ENCODE assay signal across 19 mouse cellular contexts in the genomic region with DNA sequence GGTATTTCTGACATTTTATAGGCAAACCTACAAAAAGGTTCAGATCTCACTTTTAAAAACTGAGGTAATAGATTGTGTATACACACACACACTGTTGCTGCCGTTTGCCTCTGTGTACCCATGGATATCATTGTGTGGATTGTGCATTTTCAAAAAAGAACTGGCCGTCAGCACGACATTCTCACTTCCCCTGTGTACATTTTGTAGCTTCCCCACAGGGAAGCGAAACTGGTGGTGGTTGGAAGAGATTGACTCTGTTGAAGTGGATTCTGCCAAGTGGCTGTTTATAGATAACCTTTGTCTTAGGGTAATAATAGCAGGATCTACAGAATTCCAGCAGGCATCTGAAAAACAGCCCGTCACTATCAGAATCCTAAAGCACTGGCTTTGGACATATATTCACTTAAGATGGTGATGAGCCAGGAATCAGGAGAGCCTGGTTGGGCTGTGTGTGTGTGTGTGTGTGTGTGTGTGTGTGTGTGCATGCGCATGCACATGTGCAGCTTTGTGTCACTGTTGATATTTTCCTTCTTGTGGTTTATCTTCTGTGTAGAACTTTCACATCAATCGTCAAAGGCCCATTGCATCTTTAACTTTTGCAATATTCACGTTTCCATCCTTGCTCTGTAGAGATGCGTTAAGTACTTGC.
DNase-seq lines count a peak whose midpoint lies in the region; ATAC-seq and TF ChIP-seq lines count a peak whose summit lies in the region.
"Had no signal": no experiment of that assay in that cellular context is flagged by ENCODE, and none has a peak within 500 bp of the region (broad histone marks: within the 10 kb centered on the region; RNA-seq: fewer than 3 reads in every experiment).

No protein-coding gene starts in this region.

- no peak for ATAC-seq in forebrain, embryonic 16.5 days
- ATAC-seq: activated CD4-positive, CD25-positive, alpha-beta regulatory T cell, adult 4 months; intestine, postnatal 0 days had no signal

- no peak overlapping the region for H3K4me3 ChIP-seq in kidney, adult 2 months (ENCODE audit: insufficient read depth, low read depth, low read length)
- no peak overlapping the region for H3K4me3 ChIP-seq in spleen, adult 2 months (ENCODE audit: extremely low read depth, insufficient read depth, insufficient read length)
- H3K4me3 ChIP-seq in macrophage (ENCODE audit: inconsistent target): no peak overlapping the region
- no peak overlapping the region for H3K4me3 ChIP-seq in forebrain, embryonic 16.5 days (replicated peaks; ENCODE audit: low read length)
- H3K4me3 ChIP-seq: forebrain, embryonic 10.5 days; limb, embryonic 12.5 days; midbrain, embryonic 10.5 days; neural tube, embryonic 15.5 days had no signal

- H3K4me1 ChIP-seq in kidney, adult 2 months (ENCODE audit: control insufficient read depth, insufficient read depth, low read length): no peaks in the 10 kb centered on the region
- H3K4me1 ChIP-seq in spleen, adult 2 months (ENCODE audit: control insufficient read depth, insufficient read depth, insufficient read length): peaks cover 30% of the 10 kb centered on the region
- no peaks in the 10 kb centered on the region for H3K4me1 ChIP-seq in forebrain, embryonic 16.5 days (replicated peaks; ENCODE audit: control insufficient read depth, insufficient read depth, low read length)
- H3K4me1 ChIP-seq: neural tube, embryonic 15.5 days had no signal

- no peaks in the 10 kb centered on the region for H3K36me3 ChIP-seq in kidney, adult 2 months (ENCODE audit: control insufficient read depth, insufficient read depth, low read length)
- no peaks in the 10 kb centered on the region for H3K36me3 ChIP-seq in spleen, adult 2 months (ENCODE audit: control insufficient read depth, insufficient read depth, low read length)
- no peaks in the 10 kb centered on the region for H3K36me3 ChIP-seq in macrophage (ENCODE audit: inconsistent target)
- no peaks in the 10 kb centered on the region for H3K36me3 ChIP-seq in forebrain, embryonic 16.5 days (ENCODE audit: control insufficient read depth, insufficient read depth)
- H3K36me3 ChIP-seq: forebrain, embryonic 10.5 days; limb, embryonic 12.5 days; midbrain, embryonic 10.5 days; neural tube, embryonic 15.5 days had no signal

- no peak overlapping the region for H3K27ac ChIP-seq in kidney, adult 2 months (ENCODE audit: insufficient read depth, low read depth, low read length)
- peak overlapping the region; percentile 94 for H3K27ac ChIP-seq in spleen, adult 2 months (ENCODE audit: insufficient read depth, low read length)
- peak overlapping the region; percentile 100 for H3K27ac ChIP-seq in macrophage
- H3K27ac ChIP-seq in forebrain, embryonic 16.5 days (ENCODE audit: low read length): no peak overlapping the region
- H3K27ac ChIP-seq: forebrain, embryonic 10.5 days; hindbrain, embryonic 14.5 days; limb, embryonic 12.5 days; midbrain, embryonic 10.5 days; neural tube, embryonic 15.5 days had no signal

- no peak overlapping the region for H3K9ac ChIP-seq in forebrain, embryonic 16.5 days (replicated peaks; ENCODE audit: low read depth, low read length)
- H3K9ac ChIP-seq: hindbrain, embryonic 14.5 days; limb, embryonic 12.5 days; lung, embryonic 14.5 days; neural tube, embryonic 15.5 days had no signal

- no peak for TF ChIP-seq POLR2A in kidney, adult 2 months (IDR thresholded peaks at IDR 0.05; ENCODE audit: low read depth, low read length)
- TF ChIP-seq POLR2A in spleen, adult 2 months (IDR thresholded peaks at IDR 0.05; ENCODE audit: low read depth, low read length): no peak

- 87% methylated on average over 9 of the region's 9 CpGs for WGBS in kidney, adult 2 months
- 27% methylated on average over 9 of the region's 9 CpGs for WGBS in spleen, adult 2 months
- 23% methylated on average over 9 of the region's 9 CpGs for WGBS in macrophage (ENCODE audit: missing documents)
- WGBS in forebrain, embryonic 16.5 days: 84% methylated on average over 9 of the region's 9 CpGs

- no peak for TF ChIP-seq CTCF in kidney, adult 2 months (conservative IDR thresholded peaks at IDR 0.05; ENCODE audit: insufficient read depth, insufficient read length, low read depth, low read length)
- no peak for TF ChIP-seq CTCF in spleen, adult 2 months (IDR thresholded peaks at IDR 0.05; ENCODE audit: extremely low read depth, insufficient read depth, insufficient read length, insufficient replicate concordance)

- H3K9me3 ChIP-seq in forebrain, embryonic 16.5 days (ENCODE audit: control insufficient read depth, low read length): no peaks in the 10 kb centered on the region
- H3K9me3 ChIP-seq: forebrain, embryonic 10.5 days; limb, embryonic 12.5 days; midbrain, embryonic 10.5 days; neural tube, embryonic 15.5 days had no signal

- no peak overlapping the region for H3K4me2 ChIP-seq in forebrain, embryonic 16.5 days (ENCODE audit: low read length)
- H3K4me2 ChIP-seq: hindbrain, embryonic 14.5 days; limb, embryonic 12.5 days; lung, embryonic 14.5 days; neural tube, embryonic 15.5 days had no signal

- H3K27me3 ChIP-seq in kidney, adult 2 months (replicated peaks; ENCODE audit: control insufficient read depth, insufficient read depth, low read length): no peaks in the 10 kb centered on the region
- H3K27me3 ChIP-seq in spleen, adult 2 months (ENCODE audit: control insufficient read depth, insufficient read depth, low read length): no peaks in the 10 kb centered on the region
- no peaks in the 10 kb centered on the region for H3K27me3 ChIP-seq in forebrain, embryonic 16.5 days (replicated peaks; ENCODE audit: control insufficient read depth, insufficient read depth, low read length)
- H3K27me3 ChIP-seq: limb, embryonic 12.5 days; neural tube, embryonic 15.5 days had no signal

- DNase-seq in kidney, adult 2 months: peak; percentile 37
- DNase-seq in kidney, postnatal 14 days: no peak
- peak; percentile 69 to 79 for DNase-seq in spleen, adult 2 months (ENCODE audit: low read depth in 1 of 2, low spot score in 2 of 2)
- DNase-seq in spleen, postnatal 14 days (ENCODE audit: low spot score in 2 of 2): no peak
- DNase-seq in adrenal gland, postnatal 14 days: no peak
- no peak for DNase-seq in left cerebral cortex, adult 11 months (ENCODE audit: low spot score)
- DNase-seq: adrenal gland, postnatal 36 days; cerebellum, adult 11-12 months; kidney, postnatal 25 days; lung, embryonic 14.5 days had no signal

- no peaks in the 10 kb centered on the region for H3K79me2 ChIP-seq in macrophage (ENCODE audit: inconsistent target)

Comparison
In these comparisons a context has a peak if more than half of its experiments do, and no peak if none do; other contexts are left out.
1. DNase-seq: peak in kidney, adult 2 months (single experiment) and spleen, adult 2 months (2 of 2); none in kidney, postnatal 14 days (single experiment), spleen, postnatal 14 days (0 of 2), adrenal gland, postnatal 14 days (single experiment) and left cerebral cortex, adult 11 months (single experiment).
2. H3K27ac ChIP-seq: peak in spleen, adult 2 months (single experiment) and macrophage (single experiment); none in kidney, adult 2 months (single experiment) and forebrain, embryonic 16.5 days (single experiment).